Mouse (Mus musculus): Measurements from ENCODE around the gene Cntn4. TPM values are rescaled to one million over a fixed set of nuclear protein-coding genes. Genes with fewer than 3 reads are reported as not detected.
"Not testable (repeated sequence)": the region's sequence is repeated elsewhere in the genome, so short reads cannot be mapped to it uniquely, and the experiment has no call there.

Gene Cntn4
- polyA plus RNA-seq, 1 experiment = 23.9 TPM

DNA sequence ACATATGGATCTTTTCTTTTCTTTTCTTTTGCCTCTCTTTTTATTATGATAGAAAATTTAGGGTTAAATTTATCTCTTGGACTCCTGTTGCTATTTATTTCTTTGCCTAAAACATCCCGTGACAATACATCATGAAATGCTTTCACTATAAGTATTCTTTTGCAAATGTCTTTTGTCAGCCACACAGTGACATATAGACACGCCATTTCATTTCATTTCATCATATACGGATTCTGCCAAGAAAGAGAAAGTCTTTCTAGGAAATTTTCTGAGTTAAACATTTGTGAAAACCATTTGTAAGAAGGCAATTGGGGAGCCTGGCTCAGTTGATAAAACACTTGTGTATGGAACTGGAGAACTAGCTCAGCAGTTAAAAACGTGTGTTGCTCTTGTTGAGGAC, 625.0 kb downstream of the Cntn4 start:
- DNase-seq (ENCODE audit: extremely low spot score in 1 of 2, low spot score in 1 of 2) = no peak

DNA sequence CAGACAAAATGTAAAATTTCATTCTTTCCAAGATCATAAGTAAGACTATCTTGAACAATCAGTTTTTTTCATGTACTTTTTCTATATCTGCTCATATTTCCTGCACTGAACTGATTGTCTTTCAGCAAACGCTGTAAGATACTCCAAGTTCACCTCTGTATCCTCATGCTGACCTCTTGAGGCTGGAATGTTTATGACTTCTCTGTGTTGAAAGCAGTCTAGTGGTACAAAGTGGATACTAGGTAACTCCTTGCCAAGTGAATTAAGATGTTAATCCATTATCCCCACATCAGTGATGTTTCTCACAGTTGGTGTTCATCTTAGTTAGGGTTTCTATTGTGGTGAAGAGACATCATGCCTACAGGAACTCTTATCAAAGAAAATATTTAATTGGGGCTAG, 651.5 kb downstream of the Cntn4 start:
- no peak for DNase-seq (ENCODE audit: extremely low spot score in 1 of 2, low spot score in 1 of 2)

DNA sequence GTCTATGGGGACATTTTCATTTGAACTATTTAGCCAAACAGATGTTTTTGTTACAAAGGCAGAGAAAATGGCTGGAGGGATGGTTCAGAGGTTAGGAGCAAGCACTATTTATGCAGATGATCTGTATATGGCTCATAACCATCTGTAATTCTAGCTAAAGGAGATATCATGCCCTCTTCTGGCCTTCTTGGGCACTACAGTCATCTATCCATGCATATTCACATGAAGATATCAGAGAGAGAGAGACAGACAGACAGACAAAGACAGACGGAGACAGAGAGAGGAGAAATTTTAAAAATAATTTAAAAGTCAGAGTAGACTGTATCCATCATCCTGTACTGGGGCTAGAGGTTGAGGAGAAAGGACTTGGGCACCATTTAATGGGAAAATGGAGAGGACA, 652.2 kb downstream of the Cntn4 start:
- DNase-seq (ENCODE audit: extremely low spot score in 1 of 2, low spot score in 1 of 2) = peak in 1 of 2 experiments; percentile 26

DNA sequence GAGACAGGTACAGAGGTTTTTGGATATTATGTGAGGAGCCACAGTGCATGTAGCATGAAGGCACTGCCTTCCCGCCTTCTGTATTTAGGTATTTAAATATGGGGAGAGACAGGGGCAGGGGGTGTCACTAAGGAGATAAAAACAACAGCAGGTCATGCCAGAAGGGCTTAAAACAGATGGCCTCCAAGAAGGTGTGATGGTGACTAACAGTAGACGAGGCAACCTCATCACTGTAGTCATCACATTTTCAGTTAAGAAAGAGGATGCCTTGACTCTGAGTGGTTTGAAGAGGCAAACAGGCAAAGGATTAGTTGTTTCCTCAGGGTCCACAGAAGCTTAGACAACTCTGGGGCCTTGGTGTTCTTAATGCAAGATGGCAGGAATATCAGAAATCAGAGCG, 655.0 kb downstream of the Cntn4 start:
- DNase-seq (ENCODE audit: extremely low spot score in 1 of 2, low spot score in 1 of 2) = peak in 1 of 2 experiments; percentile 53

DNA sequence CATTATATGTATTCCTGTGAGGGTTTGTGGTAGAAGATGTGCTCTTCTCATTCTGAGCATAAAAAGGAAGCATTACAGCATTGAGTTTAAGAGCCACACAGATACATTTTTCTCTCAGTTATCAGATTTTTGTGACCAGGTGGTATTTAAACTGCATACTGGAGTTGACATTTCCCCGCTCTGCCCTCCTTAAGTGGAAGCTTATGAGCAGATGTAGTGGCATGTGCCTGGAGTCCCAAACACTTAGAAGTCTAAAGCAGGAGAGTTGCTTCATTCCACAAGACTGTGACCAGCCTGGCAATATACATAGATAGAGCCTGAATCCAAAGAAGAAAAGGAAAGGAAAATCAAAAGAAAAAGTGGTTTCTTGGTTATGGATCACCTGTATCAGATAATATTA, 655.5 kb downstream of the Cntn4 start:
- no peak for DNase-seq (ENCODE audit: extremely low spot score in 1 of 2, low spot score in 1 of 2)

DNA sequence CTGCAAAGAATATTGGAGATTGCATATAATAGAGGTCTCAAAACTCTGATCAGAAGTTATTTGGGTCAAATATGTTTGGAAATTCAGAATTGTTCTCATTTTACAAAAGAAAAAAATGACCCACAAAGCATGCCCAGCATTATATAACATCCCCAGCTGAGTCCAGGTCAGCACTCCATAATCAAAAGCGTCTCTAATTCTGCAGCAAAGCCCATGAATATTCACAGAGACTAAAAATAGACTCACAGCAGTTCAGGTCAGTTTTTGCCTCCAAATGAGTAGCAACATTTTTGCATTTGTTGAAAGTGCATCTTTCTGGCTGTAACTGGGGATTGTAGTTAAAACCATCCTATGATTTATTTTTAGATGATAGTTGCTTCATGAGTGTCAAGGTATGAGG, 657.6 kb downstream of the Cntn4 start:
- DNase-seq (ENCODE audit: extremely low spot score in 1 of 2, low spot score in 1 of 2) = peak in 1 of 2 experiments; percentile 20

DNA sequence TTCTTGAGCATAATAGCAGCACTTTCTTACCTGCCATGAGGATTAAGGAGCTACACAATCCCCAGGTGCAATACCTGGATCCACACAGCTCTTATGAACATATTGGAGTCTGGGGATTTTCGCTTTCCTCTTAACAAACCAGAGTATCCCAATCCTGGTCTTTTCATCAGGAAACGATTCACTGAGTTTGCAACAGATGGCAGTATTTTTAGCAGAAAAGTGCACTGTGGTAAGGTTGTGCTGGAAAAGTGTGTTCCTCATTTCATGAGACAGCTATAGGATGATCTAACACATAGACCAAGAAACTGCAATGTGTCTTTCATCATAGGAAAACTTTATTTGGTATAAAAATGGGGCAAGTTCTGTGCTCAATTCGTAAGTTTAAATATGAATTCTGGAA, 659.3 kb downstream of the Cntn4 start:
- DNase-seq (ENCODE audit: extremely low spot score in 1 of 2, low spot score in 1 of 2) = peak in 1 of 2 experiments; percentile 45

- DNase-seq (ENCODE audit: extremely low spot score in 1 of 2, low spot score in 1 of 2) = no peak
Measured at GRCm38 (mm10) chr6:106337829-106338228, 660.4 kb downstream of the Cntn4 start.

- no peak for DNase-seq (ENCODE audit: extremely low spot score in 1 of 2, low spot score in 1 of 2)
Measured at GRCm38 (mm10) chr6:106341114-106341513, 663.7 kb downstream of the Cntn4 start.

- no peak for DNase-seq (ENCODE audit: extremely low spot score in 1 of 2, low spot score in 1 of 2)
Measured at GRCm38 (mm10) chr6:106350072-106350471, 672.6 kb downstream of the Cntn4 start.

DNA sequence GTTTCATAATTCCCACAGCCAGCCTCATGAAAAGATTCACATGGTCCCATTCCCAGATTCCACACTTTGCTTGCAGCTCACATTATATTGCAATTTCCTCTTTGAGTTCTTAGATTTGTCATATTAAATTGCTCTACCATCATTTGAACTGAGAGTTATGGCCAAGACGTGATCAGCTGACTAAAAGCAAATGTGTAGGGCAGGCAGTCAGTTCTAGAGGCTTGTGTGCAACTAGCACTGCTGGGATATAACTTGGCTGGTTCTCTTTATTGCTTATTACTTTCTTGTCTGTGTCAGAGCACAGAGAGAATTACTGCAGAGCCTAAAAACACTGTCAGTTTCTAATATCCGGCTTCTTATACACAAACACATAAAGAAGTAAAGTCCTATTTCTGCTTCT, 673.9 kb downstream of the Cntn4 start:
- DNase-seq (ENCODE audit: extremely low spot score in 1 of 2, low spot score in 1 of 2) = no peak

DNA sequence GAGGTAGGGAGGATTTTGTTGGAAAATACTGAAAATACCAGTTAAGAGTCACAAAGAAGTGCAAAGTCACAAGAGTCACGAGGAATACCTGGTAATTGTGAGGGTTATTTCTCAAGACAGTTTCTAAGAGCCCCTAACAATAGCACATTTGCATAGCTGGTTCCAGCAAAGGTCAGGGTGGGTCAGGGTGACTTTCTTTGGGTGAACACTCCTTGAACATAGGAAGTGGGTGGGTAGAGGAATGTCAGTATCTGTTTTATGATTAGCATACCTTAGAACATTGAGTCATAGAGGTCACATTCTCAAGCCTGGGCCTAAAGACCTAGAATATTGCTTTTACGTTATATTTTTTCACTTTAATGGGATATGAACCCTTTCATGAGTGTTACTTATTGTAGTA, 681.3 kb downstream of the Cntn4 start:
- not testable (repeated sequence) for DNase-seq (ENCODE audit: extremely low spot score in 1 of 2, low spot score in 1 of 2)

GRCm38 (mm10) chr6:106381288-106382025, 704.0 kb downstream of the Cntn4 start:
- DNase-seq (ENCODE audit: extremely low spot score in 1 of 2, low spot score in 1 of 2) = peak; percentile 31 to 61

- no peak for DNase-seq (ENCODE audit: extremely low spot score in 1 of 2, low spot score in 1 of 2)
Measured at GRCm38 (mm10) chr6:106387833-106388406, 710.5 kb downstream of the Cntn4 start.

- DNase-seq (ENCODE audit: extremely low spot score in 1 of 2, low spot score in 1 of 2) = no peak
Measured at GRCm38 (mm10) chr6:106408014-106408413, 730.6 kb downstream of the Cntn4 start.

GRCm38 (mm10) chr6:106408634-106409033, 731.2 kb downstream of the Cntn4 start:
- DNase-seq (ENCODE audit: extremely low spot score in 1 of 2, low spot score in 1 of 2) = peak; percentile 41 to 63

DNA sequence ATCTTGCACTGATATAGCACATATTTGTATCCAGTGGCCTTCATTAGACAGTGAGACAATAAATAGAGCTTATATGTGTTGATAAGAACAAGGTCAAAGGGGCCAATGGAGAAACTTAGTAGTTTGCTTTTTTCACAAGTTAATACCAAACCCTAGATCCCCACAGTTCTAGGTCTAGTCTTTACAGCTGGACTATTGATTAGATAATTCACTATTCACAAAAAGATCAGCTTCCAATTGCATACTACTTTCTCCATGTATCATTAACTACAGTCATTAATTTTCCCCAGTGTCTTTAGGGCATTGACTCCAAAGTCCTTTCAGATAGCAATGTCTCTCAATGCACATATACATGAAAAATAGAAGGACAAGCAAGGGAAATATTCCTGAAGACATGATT, 745.5 kb downstream of the Cntn4 start:
- no peak for DNase-seq (ENCODE audit: extremely low spot score in 1 of 2, low spot score in 1 of 2)

DNA sequence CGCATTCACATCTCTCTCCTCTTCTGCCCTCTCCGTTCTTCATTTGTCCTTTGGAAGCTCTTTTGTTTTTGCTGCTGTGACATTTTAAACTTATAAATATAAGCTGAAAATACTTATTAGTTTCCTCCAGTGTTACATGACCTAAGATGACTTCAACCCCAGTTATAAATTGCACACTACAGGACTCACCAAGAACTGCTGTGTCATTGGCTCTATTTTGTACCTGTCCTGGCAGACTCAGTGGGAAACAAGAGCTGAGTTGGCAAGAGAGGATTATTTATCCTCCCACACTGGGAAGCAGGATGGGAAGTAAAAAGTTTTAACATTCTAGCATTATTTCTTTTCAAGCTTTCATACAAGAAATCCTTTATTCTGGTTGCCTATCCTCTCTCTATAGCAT, 746.0 kb downstream of the Cntn4 start:
- no peak for DNase-seq (ENCODE audit: extremely low spot score in 1 of 2, low spot score in 1 of 2)

- peak in 1 of 2 experiments; percentile 21 for DNase-seq (ENCODE audit: extremely low spot score in 1 of 2, low spot score in 1 of 2)
Measured at GRCm38 (mm10) chr6:106426615-106427014, 749.2 kb downstream of the Cntn4 start.

GRCm38 (mm10) chr6:106431466-106431865, 754.0 kb downstream of the Cntn4 start:
- peak; percentile 52 to 68 for DNase-seq (ENCODE audit: extremely low spot score in 1 of 2, low spot score in 1 of 2)

DNA sequence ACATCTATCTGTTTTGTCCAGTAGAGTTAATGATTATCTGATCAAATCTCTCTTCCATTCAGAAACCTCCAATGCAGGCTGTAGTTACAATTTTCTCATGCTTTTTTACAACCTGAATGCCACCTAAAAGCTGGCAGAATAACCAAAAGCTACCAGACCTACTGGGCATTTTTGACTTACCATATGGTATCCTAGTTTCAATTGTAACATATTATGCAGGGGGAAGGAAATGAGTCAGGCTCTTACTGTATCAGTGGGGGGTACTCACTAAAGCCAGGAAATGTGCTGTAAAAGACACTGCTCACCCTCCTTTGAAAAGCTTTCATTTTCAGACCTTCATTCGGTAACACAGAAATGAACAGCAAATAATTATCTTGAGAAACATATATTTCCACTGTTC, 763.3 kb downstream of the Cntn4 start:
- DNase-seq (ENCODE audit: extremely low spot score in 1 of 2, low spot score in 1 of 2) = peak in 1 of 2 experiments; percentile 38

DNA sequence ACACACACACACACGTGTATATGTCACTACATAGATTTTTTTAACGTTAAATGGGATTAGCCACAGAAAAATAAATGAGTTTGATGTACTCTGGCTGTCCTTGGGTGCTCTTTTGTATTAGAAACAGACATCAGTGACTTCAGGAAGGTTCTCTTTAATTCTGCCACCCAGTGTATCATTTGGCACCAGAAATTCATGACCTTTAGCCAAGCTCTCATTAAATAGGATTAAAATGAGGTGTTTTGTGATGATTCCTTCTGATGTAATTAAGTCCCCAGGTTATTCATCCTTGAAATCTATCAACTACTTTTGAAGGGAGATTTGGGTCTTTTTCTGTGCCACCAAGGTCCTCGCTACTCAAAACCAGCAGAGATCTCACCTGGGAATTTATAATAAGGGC, 763.8 kb downstream of the Cntn4 start:
- no peak for DNase-seq (ENCODE audit: extremely low spot score in 1 of 2, low spot score in 1 of 2)
